Mouse (Mus musculus) midbrain, embryonic 16.5 days (tissue): ENCODE measurements around the gene Lrfn2. TPM values are rescaled to one million over a fixed set of nuclear protein-coding genes. Genes with fewer than 3 reads are reported as not detected.

Source experiments
- ATAC-seq: fragments of 200-750 bp; cut with Nextera tagmentation; 2 replicates; pipeline ENCODE4 v1.8.0; 2017; ENCODE audit warnings: moderate TSS enrichment
- H3K27ac ChIP-seq: fragments of 300-500 bp; sonication (generic); 2 replicates; pipeline ENCODE4 v1.5.1; 2014; ENCODE audit warnings: mild to moderate bottlenecking, low read length, mixed read lengths
- H3K27me3 ChIP-seq: fragments of 300-500 bp; sonication (generic); 2 replicates; pipeline ENCODE4 v1.6.1; 2014; ENCODE audit warnings: low read depth, low read length, mixed read lengths; ENCODE audit not compliant: control insufficient read depth, insufficient read depth
- H3K36me3 ChIP-seq: fragments of 300-500 bp; sonication (generic); 2 replicates; pipeline ENCODE4 v1.6.1; 2014; ENCODE audit warnings: mild to moderate bottlenecking, low read length, moderate library complexity, mixed read lengths; ENCODE audit not compliant: control insufficient read depth, insufficient read depth
- H3K4me1 ChIP-seq: fragments of 300-500 bp; sonication (generic); 2 replicates; pipeline ENCODE4 v1.6.1; 2014; ENCODE audit warnings: mild to moderate bottlenecking, low read length, mixed read lengths; ENCODE audit not compliant: control insufficient read depth, insufficient read depth
- H3K4me2 ChIP-seq: fragments of 300-500 bp; sonication (generic); 2 replicates; pipeline ENCODE4 v1.6.1; 2014; ENCODE audit warnings: mild to moderate bottlenecking, low read length, mixed read lengths
- H3K4me3 ChIP-seq: fragments of 300-500 bp; sonication (generic); 2 replicates; pipeline ENCODE4 v1.5.1; 2014; ENCODE audit warnings: low read depth, mild to moderate bottlenecking, low read length, moderate library complexity, mixed read lengths
- H3K9ac ChIP-seq: fragments of 300-500 bp; sonication (generic); 2 replicates; pipeline ENCODE4 v1.6.1; 2014; ENCODE audit warnings: low read depth, low read length, mixed read lengths
- H3K9me3 ChIP-seq: fragments of 300-500 bp; sonication (generic); replicated peaks from 2 replicates; pipeline ENCODE4 v1.6.1; 2014; ENCODE audit warnings: mild to moderate bottlenecking, low read length, mixed read lengths; ENCODE audit not compliant: control insufficient read depth, poor library complexity, severe bottlenecking
- WGBS: fragments of 180-500 bp; shearing (Covaris S2); extraction: QIAGEN DNeasy Blood & Tissue Kit; methylation state at CpG from one replicate; pipeline ENCODE4 v1.1.7; 2014; 5-methylcytosine and 5-hydroxymethylcytosine counted together
- polyA plus RNA-seq: library from polyadenylated mRNA; unstranded; fragments of >200 nt; fragmentation: Nextera tagmentation; extraction: Ambion mirVana; gene quantifications from 2 replicates; pipeline ENCODE4 v1.2.1, GENCODE M21; 2015

Gene Lrfn2
- polyA plus RNA-seq, 1 experiment from 2014 or later, result 14.7 TPM

GRCm38 (mm10) chr17:48930994-48931393 is 1.2 kb upstream of the Lrfn2 start:
- H3K4me3 ChIP-seq, result peak overlapping the region; percentile 68; the same call in 1 of the 2 replicates
- no peak overlapping the region for H3K9ac ChIP-seq
- H3K4me2 ChIP-seq, result peak overlapping the region; percentile 72
- H3K9me3 ChIP-seq, result no peaks in the 10 kb centered on the region
- no peaks in the 10 kb centered on the region for H3K27me3 ChIP-seq
- H3K27ac ChIP-seq, result peak overlapping the region; percentile 83
- WGBS, result 58% methylated on average over 10 of the region's 10 CpGs
- peak; percentile 36 for ATAC-seq
- no peaks in the 10 kb centered on the region for H3K36me3 ChIP-seq
- H3K4me1 ChIP-seq, result peaks cover 22% of the 10 kb centered on the region

GRCm38 (mm10) chr17:48932406-48932906 is 277 bp downstream of the Lrfn2 start:
- H3K27ac ChIP-seq, result peak overlapping the region; percentile 83
- peak overlapping the region; percentile 68 for H3K4me3 ChIP-seq
- H3K4me1 ChIP-seq, result peaks cover 28% of the 10 kb centered on the region
- H3K27me3 ChIP-seq, result no peaks in the 10 kb centered on the region
- H3K9me3 ChIP-seq, result no peaks in the 10 kb centered on the region
- ATAC-seq, result peak; percentile 12; the same call in 1 of the 2 replicates
- WGBS, result under 1% methylated on average over 26 of the region's 26 CpGs
- peak overlapping the region; percentile 72 for H3K4me2 ChIP-seq
- no peaks in the 10 kb centered on the region for H3K36me3 ChIP-seq
- H3K9ac ChIP-seq, result peak overlapping the region; percentile 86

- no peaks in the 10 kb centered on the region for H3K9me3 ChIP-seq
- peak; percentile 15; the same call in 1 of the 2 replicates for ATAC-seq
- WGBS, result under 1% methylated on average over 9 of the region's 9 CpGs
Observed at GRCm38 (mm10) chr17:48932916-48933315, 737 bp downstream of the Lrfn2 start.

GRCm38 (mm10) chr17:48935201-48935600 is 3.0 kb downstream of the Lrfn2 start:
- H3K9ac ChIP-seq, result peak overlapping the region; percentile 22; the same call in 1 of the 2 replicates
- H3K4me2 ChIP-seq, result peak overlapping the region; percentile 72
- WGBS, result 86% methylated on average over 8 of the region's 8 CpGs
- no peaks in the 10 kb centered on the region for H3K36me3 ChIP-seq
- no peaks in the 10 kb centered on the region for H3K9me3 ChIP-seq
- H3K27me3 ChIP-seq, result no peaks in the 10 kb centered on the region
- peak overlapping the region; percentile 68; the same call in 1 of the 2 replicates for H3K4me3 ChIP-seq
- peaks cover 28% of the 10 kb centered on the region for H3K4me1 ChIP-seq
- no peak for ATAC-seq
- H3K27ac ChIP-seq, result no peak overlapping the region

More at GRCm38 (mm10) chr17:48932916-48933315, 737 bp downstream of the Lrfn2 start:
- H3K9ac ChIP-seq, result peak overlapping the region; percentile 86
- H3K27ac ChIP-seq, result peak overlapping the region; percentile 83
- peak overlapping the region; percentile 68 for H3K4me3 ChIP-seq
- H3K4me1 ChIP-seq, result peaks cover 28% of the 10 kb centered on the region
- no peaks in the 10 kb centered on the region for H3K36me3 ChIP-seq
- H3K4me2 ChIP-seq, result peak overlapping the region; percentile 72
- H3K27me3 ChIP-seq, result no peaks in the 10 kb centered on the region

GRCm38 (mm10) chr17:48936445-48937141 is 4.4 kb downstream of the Lrfn2 start:
- no peak overlapping the region for H3K27ac ChIP-seq
- H3K9ac ChIP-seq, result no peak overlapping the region
- no peaks in the 10 kb centered on the region for H3K27me3 ChIP-seq
- no peaks in the 10 kb centered on the region for H3K9me3 ChIP-seq
- no peaks in the 10 kb centered on the region for H3K36me3 ChIP-seq
- H3K4me2 ChIP-seq, result peak overlapping the region; percentile 17; the same call in 1 of the 2 replicates
- H3K4me1 ChIP-seq, result peaks cover 26% of the 10 kb centered on the region
- H3K4me3 ChIP-seq, result no peak overlapping the region
- ATAC-seq, result no peak
- 56% methylated on average over 5 of the region's 5 CpGs for WGBS

- no peak overlapping the region for H3K4me2 ChIP-seq
- H3K9ac ChIP-seq, result no peak overlapping the region
- no peaks in the 10 kb centered on the region for H3K27me3 ChIP-seq
- no peak overlapping the region for H3K27ac ChIP-seq
- no peak overlapping the region for H3K4me3 ChIP-seq
- no peak for ATAC-seq
- H3K36me3 ChIP-seq, result no peaks in the 10 kb centered on the region
- peaks cover 26% of the 10 kb centered on the region for H3K4me1 ChIP-seq
- 83% methylated on average over 7 of the region's 7 CpGs for WGBS
- H3K9me3 ChIP-seq, result no peaks in the 10 kb centered on the region
Observed at GRCm38 (mm10) chr17:48938711-48939220, 6.6 kb downstream of the Lrfn2 start.

- 64% methylated on average over 9 of the region's 9 CpGs for WGBS
- H3K36me3 ChIP-seq, result no peaks in the 10 kb centered on the region
- H3K9ac ChIP-seq, result no peak overlapping the region
- H3K27ac ChIP-seq, result no peak overlapping the region
- H3K4me1 ChIP-seq, result no peaks in the 10 kb centered on the region
- no peak overlapping the region for H3K4me2 ChIP-seq
- ATAC-seq, result no peak
- H3K9me3 ChIP-seq, result no peaks in the 10 kb centered on the region
- no peaks in the 10 kb centered on the region for H3K27me3 ChIP-seq
- H3K4me3 ChIP-seq, result no peak overlapping the region
Observed at GRCm38 (mm10) chr17:48946315-48946714, 14.1 kb downstream of the Lrfn2 start.

GRCm38 (mm10) chr17:48946765-48947164 is 14.6 kb downstream of the Lrfn2 start:
- H3K27ac ChIP-seq, result no peak overlapping the region
- H3K9me3 ChIP-seq, result no peaks in the 10 kb centered on the region
- no peak overlapping the region for H3K9ac ChIP-seq
- no peak overlapping the region for H3K4me3 ChIP-seq
- no peak overlapping the region for H3K4me2 ChIP-seq
- H3K4me1 ChIP-seq, result no peaks in the 10 kb centered on the region
- no peaks in the 10 kb centered on the region for H3K27me3 ChIP-seq
- ATAC-seq, result no peak
- no peaks in the 10 kb centered on the region for H3K36me3 ChIP-seq
- WGBS, result 63% methylated on average over 3 of the region's 3 CpGs

- H3K27me3 ChIP-seq, result no peaks in the 10 kb centered on the region
- H3K9me3 ChIP-seq, result no peaks in the 10 kb centered on the region
- peaks cover 5% of the 10 kb centered on the region; the same call in 1 of the 2 replicates for H3K36me3 ChIP-seq
- ATAC-seq, result no peak
- no peaks in the 10 kb centered on the region for H3K4me1 ChIP-seq
- H3K4me3 ChIP-seq, result no peak overlapping the region
- no peak overlapping the region for H3K27ac ChIP-seq
- WGBS, result 94% methylated on average over 1 of the region's 1 CpGs
- H3K4me2 ChIP-seq, result no peak overlapping the region
- no peak overlapping the region for H3K9ac ChIP-seq
Observed at GRCm38 (mm10) chr17:48951250-48951649, 19.1 kb downstream of the Lrfn2 start.
